Mouse (Mus musculus) thymus, adult 2 months (tissue): ENCODE measurements around the gene Poc5.

ENCODE experiments used
- CTCF ChIP-seq: fragments of 200-500 bp; IDR thresholded peaks from 2 replicates; pipeline ENCODE4 v1.5.1; 2012; ENCODE audit warnings: mild to moderate bottlenecking, control low read depth, low read length, moderate library complexity, borderline replicate concordance; ENCODE audit not compliant: control insufficient read depth, poor library complexity, insufficient read depth; ENCODE audit errors: extremely low read depth
- POLR2A ChIP-seq: fragments of 200-500 bp; IDR thresholded peaks from 2 replicates; pipeline ENCODE4 v1.6.1; 2012; ENCODE audit warnings: mild to moderate bottlenecking, low read length, control low read depth, moderate library complexity; ENCODE audit not compliant: control insufficient read depth, poor library complexity, insufficient read depth; ENCODE audit errors: extremely low read depth

DNA sequence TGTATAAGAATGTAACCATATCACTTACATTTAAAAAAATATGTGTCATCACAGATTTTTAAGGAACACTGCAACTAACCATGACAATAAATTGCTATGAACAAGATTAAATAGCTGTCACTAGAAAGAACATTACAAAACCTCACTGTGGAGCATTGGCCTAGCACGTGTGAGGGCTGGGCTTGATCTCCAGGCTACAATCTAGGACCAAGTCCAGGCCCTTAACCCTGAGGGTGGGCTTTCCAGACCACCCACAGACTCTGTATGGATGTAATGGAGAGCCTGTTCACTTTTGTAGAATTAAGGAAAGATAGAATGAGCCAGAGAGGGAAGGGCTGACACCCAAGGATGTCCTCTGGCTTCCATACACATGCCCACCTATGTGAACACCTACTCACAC is 74.5 kb downstream of the Poc5 start:
- no peak for TF ChIP-seq POLR2A
- no peak for TF ChIP-seq CTCF
